In the genomic region with DNA sequence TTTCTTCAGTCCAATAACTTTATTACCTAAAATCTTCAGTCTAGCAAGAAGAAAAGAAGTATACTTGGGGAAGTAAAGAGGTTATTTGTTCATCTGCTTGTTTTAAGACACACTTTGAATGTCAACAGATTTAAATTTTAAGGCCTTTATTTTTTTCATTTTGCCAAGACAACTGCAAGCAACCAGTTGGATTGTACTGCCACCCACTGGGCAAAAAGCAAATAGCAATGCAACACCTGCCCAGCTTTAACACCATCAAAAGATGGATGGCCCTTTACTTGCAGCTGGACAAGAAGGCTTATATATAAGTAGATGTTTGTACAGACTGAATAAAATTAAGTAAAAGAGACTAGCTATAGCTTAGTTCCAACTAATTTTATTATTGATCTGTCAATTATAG, we compare ENCODE assay signal across 9 mouse cellular contexts. TPM values are rescaled to one million over a fixed set of nuclear protein-coding genes. Genes with fewer than 3 reads are reported as not detected.
DNase-seq lines count a peak whose midpoint lies in the region; ATAC-seq and TF ChIP-seq lines count a peak whose summit lies in the region.
"Had no signal": no experiment of that assay in that cellular context is flagged by ENCODE, and none has a peak within 500 bp of the region (broad histone marks: within the 10 kb centered on the region; RNA-seq: fewer than 3 reads in every experiment).

No protein-coding gene starts in this region.

- 0 out of 2 replicates have a peak, but pooled peaks cover 3% of the 10 kb centered on the region for H3K4me1 ChIP-seq in cortical plate, adult 2 months (ENCODE audit: control insufficient read depth, insufficient read depth, low read length)
- H3K4me1 ChIP-seq in limb, embryonic 11.5 days (ENCODE audit: control insufficient read depth, insufficient read depth, low read length): no peaks in the 10 kb centered on the region
- H3K4me1 ChIP-seq: lung, embryonic 15.5 days had no signal

- no peak overlapping the region for H3K9ac ChIP-seq in limb, embryonic 11.5 days (ENCODE audit: low read length)
- H3K9ac ChIP-seq: lung, embryonic 15.5 days had no signal

- peak; percentile 56 to 57 for DNase-seq in cerebellum, adult 18-20 months
- DNase-seq in cerebellum, adult 9-11 months: no peak
- peak; percentile 62 for DNase-seq in urinary bladder, postnatal 14 days (ENCODE audit: low spot score)
- no peak for DNase-seq in urinary bladder, adult 2 months (ENCODE audit: low spot score)
- peak; percentile 46 for DNase-seq in hindlimb bud, embryonic 11.5 days (ENCODE audit: extremely low spot score, low read depth, low spot score)
- peak; percentile 76 for DNase-seq in limb, embryonic 11.5 days (ENCODE audit: low spot score)
- DNase-seq in right cerebral cortex, adult 18-20 months: peak; percentile 47

- no peak overlapping the region for H3K4me2 ChIP-seq in limb, embryonic 11.5 days (ENCODE audit: low read depth, severe bottlenecking)
- H3K4me2 ChIP-seq: lung, embryonic 15.5 days had no signal

- no peaks in the 10 kb centered on the region for H3K9me3 ChIP-seq in limb, embryonic 11.5 days (ENCODE audit: control insufficient read depth, low read length)
- H3K9me3 ChIP-seq: lung, embryonic 15.5 days had no signal

- H3K27ac ChIP-seq in cortical plate, adult 2 months (ENCODE audit: insufficient read depth, low read length): no peak overlapping the region
- no peak overlapping the region for H3K27ac ChIP-seq in limb, embryonic 11.5 days (replicated peaks; ENCODE audit: low read depth, low read length)
- H3K27ac ChIP-seq: lung, embryonic 15.5 days had no signal

- TF ChIP-seq POLR2A in cortical plate, adult 2 months (IDR thresholded peaks at IDR 0.05; ENCODE audit: extremely low read depth, insufficient read depth, low read length): no peak

- H3K27me3 ChIP-seq in limb, embryonic 11.5 days (ENCODE audit: control insufficient read depth, insufficient read depth, low read length): no peaks in the 10 kb centered on the region
- H3K27me3 ChIP-seq: lung, embryonic 15.5 days had no signal

- TF ChIP-seq CTCF in cortical plate, adult 2 months (IDR thresholded peaks at IDR 0.05; ENCODE audit: extremely low read depth, insufficient read depth, low read length): peak; percentile 60

- no peak for ATAC-seq in limb, embryonic 11.5 days (ENCODE audit: insufficient number of reproducible peaks, low FRiP score, low TSS enrichment, low read depth)

- no peaks in the 10 kb centered on the region for H3K36me3 ChIP-seq in limb, embryonic 11.5 days (ENCODE audit: control insufficient read depth, insufficient read depth, low read length)

- no peak overlapping the region for H3K4me3 ChIP-seq in cortical plate, adult 2 months (ENCODE audit: insufficient read depth, low read length)
- H3K4me3 ChIP-seq in limb, embryonic 11.5 days (ENCODE audit: low read depth, low read length): no peak overlapping the region
- H3K4me3 ChIP-seq: lung, embryonic 15.5 days had no signal

RNA-seq across cellular contexts. Expression of gene Cacul1, which starts 27.3 kb away (rescaled TPM):
- 13.8 and 16.8 TPM in 2 replicates for polyA plus RNA-seq in urinary bladder, adult 2 months (2012; rRNA removed)
- polyA plus RNA-seq in cortical plate, adult 2 months (2012; rRNA removed): 20.9 and 22.5 TPM in 2 replicates
- polyA plus RNA-seq in limb, embryonic 11.5 days (2014; fragmentation: Nextera tagmentation; extraction: Ambion mirVana): 33.8 and 36.7 TPM in 2 replicates

Comparison
In these comparisons a context has a peak if more than half of its experiments do, and no peak if none do; other contexts are left out.
1. DNase-seq: peak in cerebellum, adult 18-20 months (2 of 2), urinary bladder, postnatal 14 days (single experiment), hindlimb bud, embryonic 11.5 days (single experiment), limb, embryonic 11.5 days (single experiment) and right cerebral cortex, adult 18-20 months (single experiment); none in cerebellum, adult 9-11 months (single experiment) and urinary bladder, adult 2 months (single experiment).